Mouse (Mus musculus): Measurements from ENCODE around the gene Mitf.

- TF ChIP-seq CTCF (conservative IDR thresholded peaks at IDR 0.05; ENCODE audit: low read length) (no peak), POU5F1 (IDR thresholded peaks at IDR 0.05; ENCODE audit: borderline replicate concordance, low read length) (no peak)
Observed at GRCm38 (mm10) chr6:97832501-97832900, 25.6 kb downstream of the Mitf start.

Measured in E14TG2a.4 (cell line).